Mouse (Mus musculus): ENCODE results near the gene Dyrk3. TPM values are rescaled to one million over a fixed set of nuclear protein-coding genes. Genes with fewer than 3 reads are reported as not detected.
A peak's percentile ranks its signal among the peaks of the same experiment; 100 is the strongest.

The Dyrk3 gene
- total RNA-seq, 2 experiments from 2014 or later, result 0.14 to 0.33 TPM

GRCm38 (mm10) chr1:131088547-131088946 is 49.6 kb downstream of the Dyrk3 start:
- intact Hi-C loops (cut with DNase I), result no loop called here
- DNase-seq, result no peak

GRCm38 (mm10) chr1:131086907-131087306 is 51.2 kb downstream of the Dyrk3 start:
- intact Hi-C loops (cut with DNase I), result no loop called here
- peak; percentile 63 to 67 for DNase-seq

GRCm38 (mm10) chr1:131085957-131086739 is 52.0 kb downstream of the Dyrk3 start:
- DNase-seq, result peak; percentile 4 to 8
- intact Hi-C loops (cut with DNase I), result no loop called here

GRCm38 (mm10) chr1:131085272-131085671 is 52.9 kb downstream of the Dyrk3 start:
- peak in 1 of 2 experiments; percentile 1 for DNase-seq
- intact Hi-C loops (cut with DNase I), result no loop called here

- peak; percentile 57 to 58 for DNase-seq
- intact Hi-C loops (cut with DNase I), result no loop called here
These were observed 53.9 kb downstream of the Dyrk3 start for GRCm38 (mm10) chr1:131084289-131084688.

- DNase-seq, result peak in 1 of 2 experiments; percentile 23
- intact Hi-C loops (cut with DNase I), result no loop called here
These were observed 54.5 kb downstream of the Dyrk3 start for GRCm38 (mm10) chr1:131083609-131084008.

- intact Hi-C loops (cut with DNase I), result no loop called here
- peak in 1 of 2 experiments; percentile 2 for DNase-seq
These were observed 55.0 kb downstream of the Dyrk3 start for GRCm38 (mm10) chr1:131083122-131083521.

- no peak for DNase-seq
- intact Hi-C loops (cut with DNase I), result no loop called here
These were observed 57.5 kb downstream of the Dyrk3 start for GRCm38 (mm10) chr1:131080686-131081085.

GRCm38 (mm10) chr1:131079762-131080161 is 58.4 kb downstream of the Dyrk3 start:
- DNase-seq, result no peak
- intact Hi-C loops (cut with DNase I), result no loop called here

- intact Hi-C loops (cut with DNase I), result no loop called here
- DNase-seq, result no peak
These were observed 59.3 kb downstream of the Dyrk3 start for GRCm38 (mm10) chr1:131078761-131079330.

Other genes with a start within 250 kb of the Dyrk3 start
- gene Il20, start 226.9 kb downstream of the Dyrk3 start, total RNA-seq (2021), result not detected
- not detected for gene Il19, start 198.2 kb downstream of the Dyrk3 start, total RNA-seq (2021)
- not detected for gene Il10, start 118.5 kb downstream of the Dyrk3 start, total RNA-seq (2021)
- gene Mapkapk2, start 40.5 kb downstream of the Dyrk3 start, total RNA-seq (2021), result 100 to 1,000 TPM; 292 to 300 TPM
- 10 to 100 TPM; 34.0 to 39.3 TPM for gene Eif2d, start 14.8 kb upstream of the Dyrk3 start, total RNA-seq (2021)
- 1 to 10 TPM; 1.7 to 1.8 TPM for gene Rassf5, start 106.9 kb upstream of the Dyrk3 start, total RNA-seq (2021)
- 1 to 10 TPM in 1 of 2 experiments, under 1 TPM in 1; 0.89 to 1.6 TPM for gene Ikbke, start 141.3 kb upstream of the Dyrk3 start, total RNA-seq (2021)